Mouse (Mus musculus) heart, postnatal 14 days (tissue): ENCODE measurements around the gene Phgr1. TPM values are rescaled to one million over a fixed set of nuclear protein-coding genes. Genes with fewer than 3 reads are reported as not detected.

Source experiments
- DNase-seq, 2 experiments: peaks; one replicate each; pipeline ENCODE4 v3.0.0; 2021 to 2022
- intact Hi-C: fragments of 180-260 bp; cut with DNase I; formaldehyde crosslinking; loops from one replicate; pipeline ENCODE4 v1.15.1; 2025
- long read RNA-seq, 2 experiments: library from polyadenylated mRNA; stranded (forward); transcript quantifications; one replicate each; pipeline ENCODE4 v2.0.0; 2021
- total RNA-seq, 2 experiments: library from RNA; stranded (reverse); gene quantifications; 2 replicates each; pipeline ENCODE4 v1.2.3; 2021

Gene Phgr1
- not detected for total RNA-seq
- long read RNA-seq, experiment 1 = 0 reads
- long read RNA-seq, experiment 2 = 0 reads

DNA sequence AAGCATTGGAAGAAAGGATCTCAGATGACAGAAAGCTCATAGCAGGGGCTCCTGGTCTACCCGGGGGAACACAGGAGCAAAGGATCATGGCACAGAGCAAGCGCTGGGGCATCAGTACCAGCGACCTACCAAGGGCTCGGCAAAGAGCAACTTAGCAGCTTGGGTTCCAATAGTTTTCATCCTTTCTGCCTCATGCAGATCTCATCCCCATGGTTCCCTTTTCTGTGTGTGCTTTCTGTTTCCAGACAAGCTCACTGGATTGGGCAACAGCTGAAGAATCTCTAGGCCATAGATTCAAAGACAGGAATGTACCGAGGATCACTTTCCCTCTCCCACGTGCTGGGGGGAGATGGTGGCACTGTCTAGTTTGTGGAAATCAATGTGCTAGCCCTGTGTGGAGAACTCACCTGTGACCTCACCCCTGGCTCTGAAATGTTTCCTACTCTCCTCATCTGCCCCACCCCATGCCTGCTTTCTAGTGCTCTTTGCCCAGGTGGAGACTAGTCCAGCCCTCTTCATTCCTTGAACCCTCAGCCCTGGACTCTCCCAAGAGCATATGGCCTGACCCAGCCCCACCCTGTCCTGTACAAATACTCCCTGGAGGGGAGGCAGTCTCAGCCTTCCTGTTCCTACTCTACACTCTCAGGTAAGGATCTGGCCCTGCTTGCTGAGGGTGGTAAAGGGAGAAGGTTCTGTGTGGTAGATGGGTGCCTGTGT, at the start of gene Phgr1:
Gene Phgr1 (plus strand): TSS at position 612 of the 717 bp plus-strand sequence.
- DNase-seq = no peak
- intact Hi-C loops = no loop called here

DNA sequence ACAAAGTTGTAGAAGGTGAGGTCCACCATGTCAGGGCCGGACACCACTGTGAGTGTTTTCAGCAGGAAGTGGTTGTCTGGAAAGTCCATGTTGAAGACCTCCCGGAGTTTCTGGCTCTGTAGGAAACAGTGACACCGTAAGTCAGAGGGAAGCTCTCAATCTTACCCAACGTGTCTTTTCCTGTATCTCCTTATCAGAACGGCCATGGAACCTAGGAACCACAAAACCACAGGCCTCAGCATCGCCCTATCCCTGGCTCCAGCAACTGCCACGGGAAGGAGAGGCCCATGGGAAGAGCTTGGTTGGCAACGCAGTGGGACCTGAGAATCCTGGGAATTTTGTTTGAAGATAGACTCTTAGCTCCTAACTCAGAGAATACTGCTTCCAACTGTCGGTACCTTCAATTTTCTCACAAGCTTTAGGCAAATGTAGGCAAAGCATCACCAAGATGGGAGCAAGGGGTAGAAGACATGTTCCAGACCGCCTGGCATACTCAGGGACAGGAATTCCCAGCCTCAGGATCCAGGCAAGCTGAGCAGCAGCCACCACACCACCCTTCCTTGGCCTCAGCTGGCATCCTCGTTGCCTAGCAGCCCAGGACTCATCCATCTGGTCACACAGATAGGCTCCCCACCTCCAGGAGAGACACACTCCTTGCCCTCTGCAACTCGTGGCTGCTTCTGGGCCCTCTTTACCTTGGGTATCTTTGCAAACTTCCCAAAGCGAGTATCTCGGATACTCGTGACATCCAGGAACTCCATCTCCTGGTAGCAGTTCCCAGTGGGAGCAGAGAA, 48.7 kb upstream of the Phgr1 start:
- DNase-seq = no peak
- intact Hi-C loops = no loop called here

GRCm38 (mm10) chr2:118725511-118725910, 47.1 kb upstream of the Phgr1 start:
- intact Hi-C loops = no loop called here
- DNase-seq = no peak

- no peak for DNase-seq
- intact Hi-C loops = no loop called here
Measured at GRCm38 (mm10) chr2:118726873-118727272, 45.7 kb upstream of the Phgr1 start.

DNA sequence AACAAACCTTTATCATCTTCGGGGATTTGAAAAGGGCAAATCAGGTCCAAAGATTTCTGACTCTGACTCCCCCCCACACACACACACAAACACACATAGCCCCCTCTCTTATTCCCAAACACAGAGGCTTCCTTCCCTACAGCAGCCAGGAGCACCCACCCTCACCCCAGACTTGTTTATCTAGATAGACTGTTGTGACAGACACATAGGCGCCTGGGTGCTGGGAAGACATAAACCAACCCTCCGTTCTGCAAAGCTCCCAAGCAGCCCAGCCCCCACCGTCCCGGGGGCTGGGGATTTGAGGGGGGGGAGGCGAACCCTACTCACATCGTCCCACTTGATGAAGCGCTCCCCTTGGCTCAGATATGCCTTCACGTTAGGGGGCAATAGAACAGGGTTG, 44.7 kb upstream of the Phgr1 start:
- intact Hi-C loops = no loop called here
- DNase-seq = no peak

DNA sequence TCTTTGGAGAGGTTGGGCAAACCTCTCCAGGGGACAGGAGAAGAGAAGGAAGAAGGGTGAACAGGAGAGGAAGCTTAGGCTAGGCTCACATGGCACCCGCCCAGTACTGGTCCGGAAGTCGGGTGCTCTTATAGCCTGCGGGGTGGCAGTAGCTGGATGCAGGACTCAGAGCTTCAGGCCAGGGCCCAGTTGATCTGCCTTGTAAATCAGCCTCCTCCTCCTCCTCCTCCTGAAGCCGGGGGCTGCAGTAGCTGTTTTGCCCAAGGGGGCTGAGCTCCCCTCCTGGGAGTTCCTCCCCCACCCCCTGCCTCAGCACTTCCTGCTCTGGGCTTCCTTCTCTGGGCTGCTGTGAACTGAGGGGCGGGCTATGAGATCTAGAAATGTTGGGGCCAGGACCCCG, 44.2 kb upstream of the Phgr1 start, which contains the start of gene Plcb2:
Gene Plcb2 (minus strand): TSS at position 102 of the 400 bp plus-strand sequence.
- DNase-seq = no peak
- intact Hi-C loops = no loop called here

GRCm38 (mm10) chr2:118729194-118729593, 43.4 kb upstream of the Phgr1 start:
- no peak for DNase-seq
- intact Hi-C loops = no loop called here

DNA sequence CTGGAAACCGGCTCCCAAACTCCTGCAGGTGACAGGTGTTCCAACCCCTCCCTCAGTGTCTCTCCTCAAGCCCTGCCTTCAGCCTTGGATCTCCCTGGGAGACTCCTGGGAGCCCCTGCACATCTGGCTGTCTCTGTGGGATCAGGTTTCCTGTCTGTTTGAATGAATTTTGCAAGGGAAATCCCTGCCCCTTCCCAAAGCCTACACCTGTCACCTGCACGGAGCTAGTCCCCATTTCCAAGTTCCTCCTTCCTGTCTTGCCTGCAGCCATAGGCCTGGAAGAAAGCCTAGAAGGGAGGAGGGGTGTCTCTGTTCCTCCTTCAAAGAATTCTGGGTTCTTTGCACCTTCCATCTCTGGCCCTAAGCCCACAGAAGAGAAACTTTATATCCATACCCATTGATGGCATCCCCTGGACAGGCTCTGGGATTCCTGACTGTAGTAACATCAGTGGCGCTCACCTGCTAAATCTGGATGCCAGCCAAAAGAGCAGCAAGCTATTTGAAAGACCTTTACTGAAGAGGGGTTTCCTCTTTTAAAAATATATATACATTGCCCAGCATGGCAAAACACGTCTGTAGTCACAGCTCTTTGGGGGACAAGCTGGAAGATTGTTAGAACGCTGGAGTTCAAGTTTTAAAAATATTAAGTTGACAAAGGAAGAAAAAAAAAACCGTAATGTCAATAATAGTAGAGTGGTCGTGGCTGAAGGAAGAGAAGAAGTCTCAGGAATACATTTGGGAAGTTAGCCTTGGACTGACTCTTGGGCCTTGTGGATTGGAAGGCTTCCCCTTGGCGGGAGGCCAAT, 42.5 kb upstream of the Phgr1 start:
- intact Hi-C loops = loop anchor here (1.0 kb wide), 2 partner anchors 31 to 92 kb away; no protein-coding TSS in a partner anchor
- no peak for DNase-seq

GRCm38 (mm10) chr2:118730622-118730915, 42.0 kb upstream of the Phgr1 start:
- peak; percentile 82 to 87 for DNase-seq
- intact Hi-C loops = loop anchor here (1.0 kb wide), 2 partner anchors 31 to 92 kb away; no protein-coding TSS in a partner anchor

GRCm38 (mm10) chr2:118731981-118732380, 40.6 kb upstream of the Phgr1 start:
- DNase-seq = no peak
- intact Hi-C loops = no loop called here

DNA sequence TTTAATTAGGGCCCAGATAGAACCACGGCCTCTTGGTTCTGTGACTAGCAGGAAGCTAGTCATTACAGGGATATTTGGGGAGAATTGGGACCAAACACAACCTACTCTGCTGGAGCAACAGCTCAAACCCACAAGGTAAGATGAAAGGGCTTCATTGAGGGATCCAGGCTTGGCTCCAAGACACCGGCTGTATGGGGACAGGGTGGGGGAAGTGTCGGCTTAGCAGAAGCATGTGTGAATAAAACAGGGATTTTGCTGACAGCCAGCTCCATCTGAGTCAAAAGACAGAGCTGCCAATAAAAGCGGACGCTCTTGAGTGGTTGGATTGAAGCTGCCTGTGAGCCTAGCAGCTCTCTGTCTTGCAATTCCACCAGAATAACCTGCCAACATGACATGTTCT, 39.2 kb upstream of the Phgr1 start:
- intact Hi-C loops = no loop called here
- no peak for DNase-seq

DNA sequence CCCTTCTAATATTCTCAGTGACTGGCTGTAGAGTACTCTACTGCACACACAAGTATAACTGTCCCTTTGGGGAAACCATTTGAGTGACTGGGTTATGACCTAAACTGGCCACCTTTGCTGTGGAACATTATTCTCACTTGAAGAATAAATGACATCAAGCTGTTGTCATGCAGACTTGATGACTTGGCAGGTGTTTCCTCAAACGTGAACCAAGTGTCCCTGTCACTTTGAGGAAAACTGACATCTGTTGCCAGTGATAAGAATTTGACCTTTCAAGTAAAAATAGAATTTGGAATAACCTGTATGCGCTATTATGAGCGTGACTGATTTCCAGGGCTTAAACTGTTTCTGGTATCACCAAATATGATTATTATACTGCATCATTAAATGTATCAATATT, 32.2 kb upstream of the Phgr1 start:
- no peak for DNase-seq
- intact Hi-C loops = loop anchor here (5.0 kb wide), 1 partner anchor 38 kb away; the partner anchor contains the start of gene Ankrd63

- no peak for DNase-seq
- intact Hi-C loops = loop anchor here (5.0 kb wide), 1 partner anchor 39 kb away; the partner anchor contains the start of gene Ankrd63
Measured at GRCm38 (mm10) chr2:118741183-118741582, 31.4 kb upstream of the Phgr1 start.

DNA sequence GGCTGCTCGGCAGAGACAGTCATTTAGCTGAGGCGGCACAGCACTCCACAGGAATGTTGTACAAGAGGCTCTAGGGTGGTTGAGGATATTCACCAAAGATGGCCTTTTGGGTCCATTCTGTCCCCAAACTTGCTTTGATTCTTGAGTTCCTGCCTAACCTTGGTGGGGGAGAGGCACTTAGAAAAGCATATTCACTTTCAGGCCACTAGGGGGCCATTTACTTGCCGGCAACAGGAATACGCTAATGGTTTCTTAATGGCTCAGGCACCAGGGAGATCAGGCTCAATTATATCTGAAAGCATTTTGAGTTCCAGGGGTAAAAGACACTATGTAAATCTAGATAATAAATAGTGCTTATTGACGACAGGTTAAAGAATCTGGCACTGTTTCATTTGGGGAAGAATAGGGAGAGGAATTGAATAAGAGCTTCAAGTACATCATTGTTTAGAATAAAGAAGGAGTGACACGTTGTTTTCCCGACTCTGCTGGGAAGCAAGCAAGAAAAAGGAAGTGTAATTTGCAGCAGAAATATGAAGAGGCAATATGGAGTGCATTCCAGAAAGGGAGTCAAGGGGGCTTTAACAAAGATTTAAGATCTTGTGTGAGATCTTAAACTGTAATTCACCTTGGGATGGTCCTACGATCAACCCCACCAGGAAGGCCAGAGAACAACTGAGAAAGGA, 29.2 kb upstream of the Phgr1 start:
- intact Hi-C loops = loop anchor here (2.0 to 5.0 kb wide), 2 partner anchors 35 to 41 kb away; partner anchors contain the start of genes Ankrd63 and Disp2
- DNase-seq = no peak

- intact Hi-C loops = loop anchor here (1.0 to 5.0 kb wide), 2 partner anchors 42 to 139 kb away; partner anchors contain the start of gene Ankrd63
- no peak for DNase-seq
Measured at GRCm38 (mm10) chr2:118744621-118745020, 27.9 kb upstream of the Phgr1 start.

DNA sequence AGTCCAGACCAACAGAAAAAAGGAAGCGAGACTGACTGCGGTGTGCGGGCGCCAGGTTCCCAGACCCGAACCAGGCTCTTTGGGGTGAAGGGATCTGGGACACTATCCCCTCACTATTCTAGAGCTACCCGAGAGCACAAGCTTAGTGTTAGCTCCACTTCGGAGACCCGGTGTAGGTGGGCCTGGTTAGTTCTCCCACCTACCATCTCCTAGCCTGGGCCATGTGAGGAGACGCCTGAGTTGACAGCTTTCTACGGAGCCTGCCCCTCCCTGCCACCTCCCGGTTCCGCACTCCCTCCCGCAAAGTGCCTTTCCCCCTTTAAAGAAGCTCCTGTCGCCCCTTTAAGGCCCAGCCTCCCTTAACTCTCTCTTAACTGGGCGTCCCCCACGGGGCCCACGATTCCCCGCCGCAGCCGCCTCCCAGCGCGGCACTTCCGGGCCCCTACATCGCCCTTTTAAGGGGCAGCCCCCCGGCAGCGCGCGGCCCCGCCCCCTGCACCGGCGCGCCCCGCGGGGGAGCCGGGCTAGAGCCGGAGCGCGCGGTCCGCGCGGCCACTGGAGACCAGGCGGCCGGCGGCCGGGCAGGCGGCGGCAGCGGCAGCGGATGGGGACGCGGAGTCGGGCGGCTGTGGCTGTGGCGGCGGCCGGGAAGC, 27.2 kb upstream of the Phgr1 start, which contains the start of gene Inafm2:
Gene Inafm2 (plus strand): TSS at position 527 of the 653 bp plus-strand sequence.
- intact Hi-C loops = loop anchor here (1.0 kb wide), 1 partner anchor 138 kb away; no protein-coding TSS in a partner anchor
- peak; percentile 92 to 96 for DNase-seq

- intact Hi-C loops = loop anchor here (1.0 to 2.0 kb wide), 2 partner anchors 15 to 137 kb away; no protein-coding TSS in a partner anchor
- DNase-seq = peak; percentile 49 to 56
Measured at GRCm38 (mm10) chr2:118745915-118746901, 26.4 kb upstream of the Phgr1 start.
